Comparison of ENCODE assay signal across 21 mouse cellular contexts in the genomic region with DNA sequence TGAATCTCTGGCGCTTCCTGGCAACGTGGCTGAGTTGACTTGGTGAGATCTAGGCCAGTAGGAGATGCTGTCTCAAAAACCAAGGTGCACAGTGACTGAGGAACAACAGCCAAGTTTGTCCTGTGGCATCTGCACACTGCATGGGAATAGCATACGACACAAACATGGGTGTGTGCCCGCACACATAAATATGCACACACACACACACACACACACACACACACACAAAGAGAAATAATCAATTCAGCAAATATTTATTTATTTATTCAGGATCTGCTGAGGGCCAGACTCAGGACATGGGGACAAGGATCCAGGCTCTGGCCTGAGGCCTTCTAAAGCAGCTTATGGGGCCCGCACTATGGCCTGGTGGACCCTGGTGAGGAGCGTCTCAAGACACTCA.
A peak's percentile ranks its signal among the peaks of the same experiment; 100 is the strongest.
DNase-seq lines count a peak whose midpoint lies in the region; ATAC-seq and TF ChIP-seq lines count a peak whose summit lies in the region.
"Had no signal": no experiment of that assay in that cellular context is flagged by ENCODE, and none has a peak within 500 bp of the region (broad histone marks: within the 10 kb centered on the region; RNA-seq: fewer than 3 reads in every experiment).

No protein-coding gene starts in this region.

- no peak for TF ChIP-seq POLR2A in cerebellum, adult 2 months (IDR thresholded peaks at IDR 0.05; ENCODE audit: borderline replicate concordance, insufficient read depth, low read length)
- no peak for TF ChIP-seq POLR2A in liver, adult 2 months (IDR thresholded peaks at IDR 0.05; ENCODE audit: extremely low read depth, insufficient read depth, low read length)

- no peak for TF ChIP-seq EP300 in liver, postnatal 0 days (IDR thresholded peaks at IDR 0.05; ENCODE audit: low read depth)

- no peak for ATAC-seq in liver, embryonic 11.5 days (replicated peaks; ENCODE audit: low FRiP score)
- ATAC-seq in liver, postnatal 0 days, result peak; percentile 41; the same call in 1 of the 2 replicates
- no peak for ATAC-seq in liver, embryonic 12.5 days
- ATAC-seq in midbrain, embryonic 11.5 days (ENCODE audit: low FRiP score), result no peak
- ATAC-seq: activated CD4-positive, CD25-positive, alpha-beta regulatory T cell, adult 4 months; CD4-positive, CD25-positive, alpha-beta regulatory T cell, adult 4 months; Patski had no signal

- H3K4me3 ChIP-seq in cerebellum, adult 2 months (replicated peaks; ENCODE audit: insufficient read depth, low read depth, low read length), result no peak overlapping the region
- no peak overlapping the region for H3K4me3 ChIP-seq in liver, adult 2 months (ENCODE audit: insufficient read depth, low read depth, low read length)
- no peak overlapping the region for H3K4me3 ChIP-seq in liver, embryonic 11.5 days (ENCODE audit: low read depth, low read length)
- no peak overlapping the region for H3K4me3 ChIP-seq in liver, postnatal 0 days (ENCODE audit: low read depth, low read length)
- H3K4me3 ChIP-seq in liver, embryonic 12.5 days, result no peak overlapping the region
- H3K4me3 ChIP-seq in midbrain, embryonic 11.5 days (ENCODE audit: low read depth, low read length), result no peak overlapping the region
- no peak overlapping the region for H3K4me3 ChIP-seq in midbrain, embryonic 10.5 days

- H3K9ac ChIP-seq in liver, adult 2 months (ENCODE audit: low read depth, low read length), result no peak overlapping the region
- H3K9ac ChIP-seq in liver, embryonic 11.5 days (ENCODE audit: low read depth, low read length), result no peak overlapping the region
- no peak overlapping the region for H3K9ac ChIP-seq in liver, postnatal 0 days (replicated peaks)
- H3K9ac ChIP-seq in liver, embryonic 12.5 days, result no peak overlapping the region
- no peak overlapping the region for H3K9ac ChIP-seq in midbrain, embryonic 11.5 days (ENCODE audit: low read length)

- no peaks in the 10 kb centered on the region for H3K36me3 ChIP-seq in liver, adult 2 months (ENCODE audit: control insufficient read depth, insufficient read depth, low read length)
- H3K36me3 ChIP-seq in liver, embryonic 11.5 days (ENCODE audit: control insufficient read depth, insufficient read depth, low read length), result no peaks in the 10 kb centered on the region
- no peaks in the 10 kb centered on the region for H3K36me3 ChIP-seq in liver, postnatal 0 days (replicated peaks; ENCODE audit: insufficient read depth, low read length)
- H3K36me3 ChIP-seq in liver, embryonic 12.5 days, result no peaks in the 10 kb centered on the region
- H3K36me3 ChIP-seq in midbrain, embryonic 11.5 days (ENCODE audit: control insufficient read depth, insufficient read depth, low read length), result no peaks in the 10 kb centered on the region
- H3K36me3 ChIP-seq in midbrain, embryonic 10.5 days, result no peaks in the 10 kb centered on the region
- H3K36me3 ChIP-seq: G1E had no signal

- H3K27ac ChIP-seq in cerebellum, adult 2 months (ENCODE audit: insufficient read depth, low read length), result no peak overlapping the region; the same call in 1 of the 2 replicates
- H3K27ac ChIP-seq in liver, adult 2 months (replicated peaks; ENCODE audit: insufficient read depth, low read depth, low read length), result no peak overlapping the region
- H3K27ac ChIP-seq in liver, embryonic 11.5 days (ENCODE audit: low read depth, low read length), result no peak overlapping the region
- H3K27ac ChIP-seq in liver, postnatal 0 days (ENCODE audit: low read depth), result no peak overlapping the region
- no peak overlapping the region for H3K27ac ChIP-seq in liver, embryonic 12.5 days
- no peak overlapping the region for H3K27ac ChIP-seq in midbrain, embryonic 11.5 days (ENCODE audit: low read depth, low read length)
- no peak overlapping the region for H3K27ac ChIP-seq in midbrain, embryonic 10.5 days (replicated peaks)

- H3K4me2 ChIP-seq in liver, embryonic 11.5 days, result no peak overlapping the region
- H3K4me2 ChIP-seq in liver, postnatal 0 days (ENCODE audit: low read depth, low read length), result no peak overlapping the region
- H3K4me2 ChIP-seq in liver, embryonic 12.5 days, result no peak overlapping the region
- no peak overlapping the region for H3K4me2 ChIP-seq in midbrain, embryonic 11.5 days

- no peak for TF ChIP-seq CTCF in cerebellum, adult 2 months (IDR thresholded peaks at IDR 0.05; ENCODE audit: borderline replicate concordance, insufficient read depth, low read depth, low read length)
- TF ChIP-seq CTCF in liver, adult 2 months (IDR thresholded peaks at IDR 0.05; ENCODE audit: low read depth, low read length), result no peak
- TF ChIP-seq CTCF in liver, postnatal 0 days (IDR thresholded peaks at IDR 0.05; ENCODE audit: low read depth), result no peak

- no peaks in the 10 kb centered on the region for H3K79me2 ChIP-seq in liver, adult 2 months (ENCODE audit: control insufficient read depth, insufficient read depth, low read length)

- H3K27me3 ChIP-seq in cerebellum, adult 2 months (ENCODE audit: control insufficient read depth, insufficient read depth, low read length), result no peaks in the 10 kb centered on the region
- H3K27me3 ChIP-seq in liver, adult 2 months (ENCODE audit: control insufficient read depth, insufficient read depth, low read length), result no peaks in the 10 kb centered on the region
- H3K27me3 ChIP-seq in liver, embryonic 11.5 days (replicated peaks; ENCODE audit: control insufficient read depth, insufficient read depth, low read length), result peaks cover 21% of the 10 kb centered on the region
- H3K27me3 ChIP-seq in liver, postnatal 0 days (ENCODE audit: insufficient read depth, low read length), result peaks cover 13% of the 10 kb centered on the region; the same call in 1 of the 2 replicates
- H3K27me3 ChIP-seq in liver, embryonic 12.5 days (replicated peaks), result peaks cover 49% of the 10 kb centered on the region
- no peaks in the 10 kb centered on the region for H3K27me3 ChIP-seq in midbrain, embryonic 11.5 days (ENCODE audit: control insufficient read depth, insufficient read depth, low read length)
- H3K27me3 ChIP-seq in midbrain, embryonic 10.5 days (ENCODE audit: low read depth, poor library complexity, severe bottlenecking), result peaks cover 21% of the 10 kb centered on the region
- H3K27me3 ChIP-seq: Patski had no signal

- no peaks in the 10 kb centered on the region for H3K9me3 ChIP-seq in liver, embryonic 11.5 days (ENCODE audit: control insufficient read depth, low read length)
- H3K9me3 ChIP-seq in liver, postnatal 0 days (ENCODE audit: low read length), result no peaks in the 10 kb centered on the region
- no peaks in the 10 kb centered on the region for H3K9me3 ChIP-seq in liver, embryonic 12.5 days (replicated peaks)
- no peaks in the 10 kb centered on the region for H3K9me3 ChIP-seq in midbrain, embryonic 11.5 days (ENCODE audit: control insufficient read depth, low read length)
- H3K9me3 ChIP-seq in midbrain, embryonic 10.5 days (replicated peaks), result no peaks in the 10 kb centered on the region
- H3K9me3 ChIP-seq: G1E had no signal

- H3K4me1 ChIP-seq in cerebellum, adult 2 months (ENCODE audit: control insufficient read depth, insufficient read depth, low read length), result peaks cover 60% of the 10 kb centered on the region
- peaks cover 28% of the 10 kb centered on the region for H3K4me1 ChIP-seq in liver, adult 2 months (ENCODE audit: control insufficient read depth, insufficient read depth, low read length)
- no peaks in the 10 kb centered on the region for H3K4me1 ChIP-seq in liver, embryonic 11.5 days (replicated peaks; ENCODE audit: control insufficient read depth, insufficient read depth, low read length)
- H3K4me1 ChIP-seq in liver, postnatal 0 days (ENCODE audit: insufficient read depth), result peaks cover 5% of the 10 kb centered on the region; the same call in 1 of the 2 replicates
- peaks cover 6% of the 10 kb centered on the region; the same call in 1 of the 2 replicates for H3K4me1 ChIP-seq in liver, embryonic 12.5 days
- 0 out of 2 replicates have a peak, but pooled peaks cover 2% of the 10 kb centered on the region for H3K4me1 ChIP-seq in midbrain, embryonic 11.5 days (ENCODE audit: control insufficient read depth, insufficient read depth, low read length)
- H3K4me1 ChIP-seq in midbrain, embryonic 10.5 days, result peaks cover 10% of the 10 kb centered on the region

- peak; percentile 33 for DNase-seq in cerebellum, adult 9-11 months
- DNase-seq in cerebellum, adult 2 months, result no peak
- peak; percentile 74 for DNase-seq in liver, adult 2 months (ENCODE audit: extremely low read depth, low read depth, low spot score)
- no peak for DNase-seq in liver, embryonic 11.5 days (ENCODE audit: low spot score)
- no peak for DNase-seq in liver, postnatal 0 days
- peak; percentile 72 for DNase-seq in midbrain, embryonic 11.5 days (ENCODE audit: low spot score, missing footprints)
- DNase-seq in midbrain, embryonic 10.5 days (ENCODE audit: low spot score), result no peak
- DNase-seq: adrenal gland, adult 2 months; adrenal gland, adult 8-10 months; adrenal gland, postnatal 10 days; adrenal gland, postnatal 14 days; adrenal gland, postnatal 25 days; adrenal gland, postnatal 36 days; B cell, adult 2 months; cerebellum, adult 11 months; cerebellum, adult 11-12 months had no signal

- 77% methylated on average over 6 of the region's 6 CpGs for WGBS in cerebellum, adult 2 months
- WGBS in liver, adult 2 months, result 30% methylated on average over 6 of the region's 6 CpGs
- 84% methylated on average over 6 of the region's 6 CpGs for WGBS in liver, embryonic 11.5 days
- WGBS in liver, postnatal 0 days (ENCODE audit: insufficient replicate concordance), result 86% methylated on average over 6 of the region's 6 CpGs
- WGBS in liver, embryonic 12.5 days (ENCODE audit: insufficient replicate concordance), result 77% methylated on average over 6 of the region's 6 CpGs
- WGBS in midbrain, embryonic 11.5 days, result 88% methylated on average over 6 of the region's 6 CpGs
- 93% methylated on average over 6 of the region's 6 CpGs for WGBS in midbrain, embryonic 10.5 days

Comparison
In these comparisons a context has a peak if more than half of its experiments do, and no peak if none do; other contexts are left out.
1. DNase-seq: peak in cerebellum, adult 9-11 months (single experiment), liver, adult 2 months (single experiment) and midbrain, embryonic 11.5 days (single experiment); none in cerebellum, adult 2 months (0 of 2), liver, embryonic 11.5 days (single experiment), liver, postnatal 0 days (single experiment) and midbrain, embryonic 10.5 days (single experiment).